Mouse (Mus musculus): ENCODE measurements at regions not wholly inside any gene's neighbourhood (a gene's known extent, or its start where the extent isn't known, plus 50 kb on each side); places are given as distances from the start of the nearest gene placed in this dataset.

- no peak for DNase-seq (ENCODE audit: low spot score in 2 of 2)
These were observed 66.0 kb upstream of the Nrp1 start for GRCm38 (mm10) chr8:128292394-128292793.

DNA sequence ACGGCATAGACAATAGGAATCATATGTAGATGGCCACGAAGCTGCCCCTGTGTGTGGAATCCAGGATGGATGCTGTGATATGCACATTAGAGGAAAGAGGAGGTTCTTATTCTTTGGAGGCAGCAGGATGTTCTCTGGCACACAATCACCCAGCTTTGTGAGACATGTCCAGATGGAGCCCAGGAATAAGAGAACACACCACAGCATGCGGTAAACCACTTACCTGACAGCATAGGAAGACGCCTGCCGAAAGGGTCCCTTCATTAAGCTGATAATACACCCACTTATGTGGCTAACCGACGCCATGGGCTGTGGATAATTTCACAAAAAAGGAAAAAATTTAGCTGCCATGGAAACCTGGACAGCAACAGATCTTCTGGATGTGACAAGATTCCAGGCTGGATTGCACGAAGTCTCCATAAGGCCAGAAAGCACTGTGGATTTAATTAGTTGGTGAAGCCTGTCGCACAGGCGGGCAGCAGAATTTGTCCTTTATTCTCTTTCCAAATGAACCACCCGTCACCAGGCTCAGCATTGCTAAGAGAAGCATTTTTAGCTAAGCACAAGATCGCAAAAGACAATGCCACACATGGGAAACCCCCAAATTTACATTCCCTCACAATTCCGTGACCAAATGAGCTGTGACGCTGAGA, 61.5 kb upstream of the Nrp1 start:
- peak; percentile 14 to 22 for DNase-seq (ENCODE audit: low spot score in 2 of 2)

DNA sequence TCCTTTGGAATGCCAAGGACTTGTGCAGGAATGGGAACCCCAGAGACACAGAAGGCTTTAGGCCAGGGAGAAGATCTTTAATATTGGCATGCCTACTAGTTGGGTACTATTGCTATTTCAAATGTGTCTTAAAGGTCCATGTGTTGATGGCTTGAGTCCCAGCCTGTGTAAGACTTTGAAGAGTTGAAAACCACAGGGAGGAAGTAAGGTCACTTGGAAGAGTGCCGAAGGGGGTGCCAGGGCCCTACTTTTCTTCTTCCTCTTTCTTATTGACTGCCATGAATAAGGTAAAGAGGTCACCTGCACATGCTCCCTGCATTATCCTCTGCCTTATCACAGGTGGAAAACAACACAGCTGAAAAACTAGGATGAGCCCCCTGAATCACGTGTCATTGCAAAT, 56.1 kb upstream of the Nrp1 start:
- no peak for DNase-seq (ENCODE audit: low spot score in 2 of 2)
